Mouse (Mus musculus): ENCODE measurements around the gene Dnmbp. TPM values are rescaled to one million over a fixed set of nuclear protein-coding genes. Genes with fewer than 3 reads are reported as not detected.

Dnmbp gene
- total RNA-seq, 1 experiment from 2014 or later, result 15.9 TPM

GRCm38 (mm10) chr19:43944566-43944965 is 4.6 kb upstream of the Dnmbp start:
- no peak for DNase-seq

GRCm38 (mm10) chr19:43943076-43943475 is 3.1 kb upstream of the Dnmbp start:
- no peak for DNase-seq

GRCm38 (mm10) chr19:43939171-43939768 is 721 bp downstream of the Dnmbp start:
- no peak for DNase-seq

- no peak for DNase-seq
Observed at GRCm38 (mm10) chr19:43938355-43938754, 1.6 kb downstream of the Dnmbp start.

GRCm38 (mm10) chr19:43930926-43931325 is 9.1 kb downstream of the Dnmbp start:
- DNase-seq, result no peak

GRCm38 (mm10) chr19:43930366-43930765 is 9.6 kb downstream of the Dnmbp start:
- no peak for DNase-seq

- no peak for DNase-seq
Observed at GRCm38 (mm10) chr19:43929869-43930268, 10.1 kb downstream of the Dnmbp start.

- no peak for DNase-seq
Observed at GRCm38 (mm10) chr19:43927967-43928366, 12.0 kb downstream of the Dnmbp start.

- no peak for DNase-seq
Observed at GRCm38 (mm10) chr19:43927057-43927456, 12.9 kb downstream of the Dnmbp start.

GRCm38 (mm10) chr19:43926141-43926987 is 13.6 kb downstream of the Dnmbp start:
- no peak for DNase-seq

GRCm38 (mm10) chr19:43924361-43924760 is 15.6 kb downstream of the Dnmbp start:
- no peak for DNase-seq

GRCm38 (mm10) chr19:43922963-43923362 is 17.0 kb downstream of the Dnmbp start:
- DNase-seq, result no peak

GRCm38 (mm10) chr19:43921410-43921809 is 18.6 kb downstream of the Dnmbp start:
- DNase-seq, result no peak

- DNase-seq, result peak; percentile 15
Observed at GRCm38 (mm10) chr19:43920453-43921300, 19.3 kb downstream of the Dnmbp start.

GRCm38 (mm10) chr19:43919841-43920240 is 20.1 kb downstream of the Dnmbp start:
- no peak for DNase-seq

- no peak for DNase-seq
Observed at GRCm38 (mm10) chr19:43918834-43919233, 21.2 kb downstream of the Dnmbp start.

- DNase-seq, result no peak
Observed at GRCm38 (mm10) chr19:43917763-43918162, 22.2 kb downstream of the Dnmbp start.

GRCm38 (mm10) chr19:43917406-43917691 is 22.6 kb downstream of the Dnmbp start:
- no peak for DNase-seq

GRCm38 (mm10) chr19:43916586-43917405 is 23.2 kb downstream of the Dnmbp start:
- peak; percentile 35 for DNase-seq

- no peak for DNase-seq
Observed at GRCm38 (mm10) chr19:43915431-43915830, 24.6 kb downstream of the Dnmbp start.

GRCm38 (mm10) chr19:43914986-43915385 is 25.0 kb downstream of the Dnmbp start:
- DNase-seq, result no peak

Data from adrenal gland, postnatal 25 days (tissue).